Mouse (Mus musculus): ENCODE data around the gene Lrp3.

Gene Lrp3

GRCm38 (mm10) chr7:35189699-35190098 lies 25.6 kb downstream of the Lrp3 start:
- DNase-seq (ENCODE audit: low spot score) = no peak

- no peak for DNase-seq (ENCODE audit: low spot score)
Measured at GRCm38 (mm10) chr7:35185889-35186569, 29.3 kb downstream of the Lrp3 start, which contains the start of gene Slc7a10. Gene Slc7a10 (plus strand): TSS chr7:35186385.

GRCm38 (mm10) chr7:35184833-35185724 lies 30.2 kb downstream of the Lrp3 start:
- peak; percentile 48 for DNase-seq (ENCODE audit: low spot score)

GRCm38 (mm10) chr7:35176412-35177381 lies 38.6 kb downstream of the Lrp3 start:
- DNase-seq (ENCODE audit: low spot score) = no peak

GRCm38 (mm10) chr7:35175533-35175932 lies 39.8 kb downstream of the Lrp3 start:
- no peak for DNase-seq (ENCODE audit: low spot score)

- DNase-seq (ENCODE audit: low spot score) = peak; percentile 48
Measured at GRCm38 (mm10) chr7:35172519-35172918, 42.8 kb downstream of the Lrp3 start.

- DNase-seq (ENCODE audit: low spot score) = peak; percentile 65
Measured at GRCm38 (mm10) chr7:35171867-35172382, 43.4 kb downstream of the Lrp3 start.

- DNase-seq (ENCODE audit: low spot score) = peak; percentile 84
Measured at GRCm38 (mm10) chr7:35169341-35169740, 46.0 kb downstream of the Lrp3 start.

GRCm38 (mm10) chr7:35167925-35168324 lies 47.4 kb downstream of the Lrp3 start:
- DNase-seq (ENCODE audit: low spot score) = no peak

GRCm38 (mm10) chr7:35166988-35167387 lies 48.3 kb downstream of the Lrp3 start:
- DNase-seq (ENCODE audit: low spot score) = no peak

GRCm38 (mm10) chr7:35164131-35164530 lies 51.2 kb downstream of the Lrp3 start:
- DNase-seq (ENCODE audit: low spot score) = no peak

GRCm38 (mm10) chr7:35163600-35163999 lies 51.7 kb downstream of the Lrp3 start:
- no peak for DNase-seq (ENCODE audit: low spot score)

GRCm38 (mm10) chr7:35162443-35162842 lies 52.9 kb downstream of the Lrp3 start:
- DNase-seq (ENCODE audit: low spot score) = no peak

GRCm38 (mm10) chr7:35157512-35157911 lies 57.8 kb downstream of the Lrp3 start:
- DNase-seq (ENCODE audit: low spot score) = no peak

- no peak for DNase-seq (ENCODE audit: low spot score)
Measured at GRCm38 (mm10) chr7:35156561-35157477, 58.5 kb downstream of the Lrp3 start.

GRCm38 (mm10) chr7:35154449-35154848 lies 60.8 kb downstream of the Lrp3 start:
- no peak for DNase-seq (ENCODE audit: low spot score)

- no peak for DNase-seq (ENCODE audit: low spot score)
Measured at GRCm38 (mm10) chr7:35150860-35151259, 64.4 kb downstream of the Lrp3 start.
